Mouse (Mus musculus): ENCODE measurements around the gene Gm14410.
"Not testable (repeated sequence)": the region's sequence is repeated elsewhere in the genome, so short reads cannot be mapped to it uniquely, and the experiment has no call there.

Gm14410 gene

DNA sequence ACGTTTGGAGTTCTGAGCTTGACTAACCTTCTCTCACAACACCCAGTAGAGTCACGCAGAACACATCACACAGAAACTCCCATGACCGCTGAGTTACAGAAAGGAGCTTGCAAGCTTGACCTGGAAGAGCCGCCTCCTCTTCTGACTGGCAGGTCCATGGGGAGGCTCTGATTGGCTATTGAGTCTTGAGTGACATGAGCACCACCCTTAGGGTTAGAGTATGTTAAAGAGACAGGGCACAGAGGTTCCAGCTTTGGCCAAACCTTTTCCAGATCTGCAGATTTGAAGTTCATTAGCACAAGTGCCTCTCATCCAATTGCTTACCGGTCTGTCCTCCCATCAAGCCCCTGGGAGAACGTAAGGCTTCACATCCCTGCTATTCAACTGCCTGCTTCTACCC lies at the start of gene Gm14410:
Gene Gm14410 (minus strand): TSS at position 81 of the 400 bp plus-strand sequence.
- DNase-seq: peak; percentile 89

GRCm38 (mm10) chr2:177247449-177247848 lies 41.2 kb upstream of the Gm14410 start:
- DNase-seq: not testable (repeated sequence)

GRCm38 (mm10) chr2:177230461-177230860 lies 24.2 kb upstream of the Gm14410 start:
- DNase-seq: not testable (repeated sequence)

DNA sequence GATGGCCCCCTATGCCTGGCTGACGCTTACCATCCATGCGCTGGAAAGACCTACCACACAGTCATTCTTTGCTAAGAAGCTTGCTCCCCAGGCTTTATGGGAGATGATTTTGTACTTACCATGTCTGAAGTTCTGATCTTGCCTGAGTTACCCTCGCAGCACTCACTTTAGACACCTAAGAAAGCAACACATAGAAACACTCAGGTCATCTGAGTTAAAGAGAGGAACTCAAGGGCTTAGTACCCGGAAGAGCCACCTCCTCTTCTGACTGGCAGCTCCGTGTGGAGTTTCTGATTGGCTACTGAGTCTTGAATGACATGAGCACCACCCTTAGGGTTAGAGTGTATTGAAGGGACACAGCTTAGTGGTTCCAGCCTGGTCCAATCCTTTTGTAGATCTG lies 33.5 kb downstream of the Gm14410 start:
- not testable (repeated sequence) for DNase-seq

Measured in right cerebral cortex, adult 18-20 months (tissue).